Mouse (Mus musculus): Measurements from ENCODE around the gene Sult2a5.

Gene Sult2a5

GRCm38 (mm10) chr7:13623667-13624066, at the start of gene Sult2a5:
TSS of gene Sult2a5 (plus strand) at chr7:13623967.
- DNase-seq (ENCODE audit: low spot score): no peak
